Mouse (Mus musculus): ENCODE results near the gene Nanos1. TPM values are rescaled to one million over a fixed set of nuclear protein-coding genes. Genes with fewer than 3 reads are reported as not detected.
A peak's percentile ranks its signal among the peaks of the same experiment; 100 is the strongest.

Nanos1 gene
- polyA plus RNA-seq, 1 experiment = 2.2 TPM

GRCm38 (mm10) chr19:60757099-60757785 lies 1.5 kb downstream of the Nanos1 start:
- Histone ChIP-seq H3K4me3 (ENCODE audit: control insufficient read depth, insufficient read depth, low read length) (peak overlapping the region; percentile 73), H3K27me3 (ENCODE audit: control insufficient read depth, insufficient read depth, low read length) (no peaks in the 10 kb centered on the region; the same call in 1 of the 2 replicates), H3K4me1 (replicated peaks; ENCODE audit: control insufficient read depth, insufficient read depth, low read length) (peaks cover 10% of the 10 kb centered on the region), H3K36me3 (ENCODE audit: control insufficient read depth, insufficient read depth, low read length) (peaks cover 13% of the 10 kb centered on the region), H3K27ac (ENCODE audit: control insufficient read depth, insufficient read depth, low read length) (no peak overlapping the region)
- TF ChIP-seq POLR2A (IDR thresholded peaks at IDR 0.05; ENCODE audit: control insufficient read depth, extremely low read depth, insufficient read depth, low read length, poor library complexity) = no peak
- no peak for TF ChIP-seq CTCF (IDR thresholded peaks at IDR 0.05; ENCODE audit: borderline replicate concordance, control insufficient read depth, extremely low read depth, insufficient read depth, low read length, poor library complexity)
- WGBS = 10% methylated on average over 25 of the region's 25 CpGs
- DNase-seq = no peak

- DNase-seq = no peak
- Histone ChIP-seq H3K36me3 (ENCODE audit: control insufficient read depth, insufficient read depth, low read length) (peaks cover 32% of the 10 kb centered on the region), H3K4me3 (ENCODE audit: control insufficient read depth, insufficient read depth, low read length) (no peak overlapping the region), H3K27ac (ENCODE audit: control insufficient read depth, insufficient read depth, low read length) (no peak overlapping the region), H3K4me1 (replicated peaks; ENCODE audit: control insufficient read depth, insufficient read depth, low read length) (peaks cover 10% of the 10 kb centered on the region), H3K27me3 (ENCODE audit: control insufficient read depth, insufficient read depth, low read length) (no peaks in the 10 kb centered on the region; the same call in 1 of the 2 replicates)
- TF ChIP-seq POLR2A (IDR thresholded peaks at IDR 0.05; ENCODE audit: control insufficient read depth, extremely low read depth, insufficient read depth, low read length, poor library complexity) = no peak
- TF ChIP-seq CTCF (IDR thresholded peaks at IDR 0.05; ENCODE audit: borderline replicate concordance, control insufficient read depth, extremely low read depth, insufficient read depth, low read length, poor library complexity) = no peak
- WGBS = 97% methylated on average over 4 of the region's 4 CpGs
Measured at GRCm38 (mm10) chr19:60758896-60759835, 3.4 kb downstream of the Nanos1 start.

- DNase-seq = no peak
- Histone ChIP-seq H3K36me3 (ENCODE audit: control insufficient read depth, insufficient read depth, low read length) (peaks cover 90% of the 10 kb centered on the region), H3K4me3 (ENCODE audit: control insufficient read depth, insufficient read depth, low read length) (no peak overlapping the region), H3K4me1 (replicated peaks; ENCODE audit: control insufficient read depth, insufficient read depth, low read length) (no peaks in the 10 kb centered on the region), H3K27ac (ENCODE audit: control insufficient read depth, insufficient read depth, low read length) (no peak overlapping the region), H3K27me3 (ENCODE audit: control insufficient read depth, insufficient read depth, low read length) (no peaks in the 10 kb centered on the region)
- no peak for TF ChIP-seq POLR2A (IDR thresholded peaks at IDR 0.05; ENCODE audit: control insufficient read depth, extremely low read depth, insufficient read depth, low read length, poor library complexity)
- no peak for TF ChIP-seq CTCF (IDR thresholded peaks at IDR 0.05; ENCODE audit: borderline replicate concordance, control insufficient read depth, extremely low read depth, insufficient read depth, low read length, poor library complexity)
- 94% methylated on average over 6 of the region's 6 CpGs for WGBS
Measured at GRCm38 (mm10) chr19:60773366-60773765, 17.6 kb downstream of the Nanos1 start.

- DNase-seq = no peak
- no peaks in the 10 kb centered on the region for H3K4me1 ChIP-seq (replicated peaks; ENCODE audit: control insufficient read depth, insufficient read depth, low read length)
- no peaks in the 10 kb centered on the region for H3K27me3 ChIP-seq (ENCODE audit: control insufficient read depth, insufficient read depth, low read length)
- WGBS = 89% methylated on average over 3 of the region's 3 CpGs
- TF ChIP-seq CTCF (IDR thresholded peaks at IDR 0.05; ENCODE audit: borderline replicate concordance, control insufficient read depth, extremely low read depth, insufficient read depth, low read length, poor library complexity) = no peak
- no peak for TF ChIP-seq POLR2A (IDR thresholded peaks at IDR 0.05; ENCODE audit: control insufficient read depth, extremely low read depth, insufficient read depth, low read length, poor library complexity)
- no peak overlapping the region for H3K27ac ChIP-seq (ENCODE audit: control insufficient read depth, insufficient read depth, low read length)
- H3K4me3 ChIP-seq (ENCODE audit: control insufficient read depth, insufficient read depth, low read length) = no peak overlapping the region
- peaks cover 35% of the 10 kb centered on the region for H3K36me3 ChIP-seq (ENCODE audit: control insufficient read depth, insufficient read depth, low read length)
Measured at GRCm38 (mm10) chr19:60782034-60782433, 26.2 kb downstream of the Nanos1 start.

GRCm38 (mm10) chr19:60784712-60785111 lies 28.9 kb downstream of the Nanos1 start:
- Histone ChIP-seq H3K27me3 (ENCODE audit: control insufficient read depth, insufficient read depth, low read length) (no peaks in the 10 kb centered on the region), H3K4me1 (replicated peaks; ENCODE audit: control insufficient read depth, insufficient read depth, low read length) (no peaks in the 10 kb centered on the region), H3K4me3 (ENCODE audit: control insufficient read depth, insufficient read depth, low read length) (no peak overlapping the region), H3K27ac (ENCODE audit: control insufficient read depth, insufficient read depth, low read length) (no peak overlapping the region), H3K36me3 (ENCODE audit: control insufficient read depth, insufficient read depth, low read length) (peaks cover 16% of the 10 kb centered on the region)
- no peak for DNase-seq
- TF ChIP-seq CTCF (IDR thresholded peaks at IDR 0.05; ENCODE audit: borderline replicate concordance, control insufficient read depth, extremely low read depth, insufficient read depth, low read length, poor library complexity) = no peak
- TF ChIP-seq POLR2A (IDR thresholded peaks at IDR 0.05; ENCODE audit: control insufficient read depth, extremely low read depth, insufficient read depth, low read length, poor library complexity) = no peak
- WGBS = 82% methylated on average over 1 of the region's 1 CpGs

GRCm38 (mm10) chr19:60787465-60788150 lies 31.8 kb downstream of the Nanos1 start:
- 9% methylated on average over 2 of the region's 2 CpGs for WGBS

More at GRCm38 (mm10) chr19:60787465-60788150, 31.8 kb downstream of the Nanos1 start:
- Histone ChIP-seq H3K4me3 (ENCODE audit: control insufficient read depth, insufficient read depth, low read length) (no peak overlapping the region), H3K27ac (ENCODE audit: control insufficient read depth, insufficient read depth, low read length) (no peak overlapping the region), H3K4me1 (replicated peaks; ENCODE audit: control insufficient read depth, insufficient read depth, low read length) (peaks cover 2% of the 10 kb centered on the region; the same call in 1 of the 2 replicates), H3K27me3 (ENCODE audit: control insufficient read depth, insufficient read depth, low read length) (no peaks in the 10 kb centered on the region), H3K36me3 (ENCODE audit: control insufficient read depth, insufficient read depth, low read length) (no peaks in the 10 kb centered on the region)
- DNase-seq = no peak
- no peak for TF ChIP-seq CTCF (IDR thresholded peaks at IDR 0.05; ENCODE audit: borderline replicate concordance, control insufficient read depth, extremely low read depth, insufficient read depth, low read length, poor library complexity)
- TF ChIP-seq POLR2A (IDR thresholded peaks at IDR 0.05; ENCODE audit: control insufficient read depth, extremely low read depth, insufficient read depth, low read length, poor library complexity) = no peak
